Mouse (Mus musculus): Measurements from ENCODE around the gene Olfr1102. TPM values are rescaled to one million over a fixed set of nuclear protein-coding genes. Genes with fewer than 3 reads are reported as not detected.

Olfr1102 gene
- not detected for polyA plus RNA-seq (2015; fragmentation: Illumina TruSeq; extraction: RNeasy Lipid Tissue Mini Kit (QIAGEN cat#74804); ENCODE audit: insufficient read depth, low read depth, low replicate concordance)

DNA sequence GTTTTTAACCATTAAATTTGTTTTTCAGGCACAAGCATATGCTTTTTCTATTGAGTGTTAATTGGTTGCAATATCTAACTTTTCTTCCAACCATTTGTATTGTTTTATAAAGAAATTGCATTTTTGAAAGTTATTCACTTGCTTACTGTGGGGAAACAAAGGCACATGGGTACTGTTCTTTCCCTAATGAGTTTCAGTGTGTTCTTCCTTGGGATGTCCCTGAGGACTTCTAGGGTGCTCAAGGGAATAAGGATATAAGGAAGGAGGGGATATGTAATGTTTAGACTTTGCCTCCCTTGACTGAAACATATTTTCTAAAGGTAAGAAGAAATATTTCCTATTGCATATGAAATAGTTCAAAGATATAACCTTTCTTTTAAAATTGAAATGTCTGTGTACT, at the start of gene Olfr1102:
TSS of gene Olfr1102 (plus strand) at position 301 of the 400 bp plus-strand sequence.

DNA sequence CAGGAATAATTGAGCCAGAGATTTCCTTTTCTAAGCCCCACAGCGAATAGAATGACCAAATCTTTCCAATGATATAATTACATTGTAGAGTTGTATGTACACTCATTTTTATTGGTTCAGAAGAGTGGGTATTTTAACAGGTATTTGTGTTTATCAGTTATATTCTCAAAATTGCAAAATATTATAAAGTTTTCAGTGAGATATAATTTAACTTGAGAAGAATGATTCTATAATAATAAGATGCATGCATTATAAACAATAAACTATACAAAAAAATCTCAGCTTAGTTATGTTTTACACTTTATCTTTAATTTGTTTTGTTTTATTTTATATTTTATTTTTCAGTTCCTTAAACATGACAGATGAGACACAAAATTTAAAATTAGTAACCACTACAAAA, 37.6 kb upstream of the Olfr1102 start, which contains the start of gene Olfr1099:
TSS of gene Olfr1099 (minus strand) at position 101 of the 400 bp plus-strand sequence.

DNA sequence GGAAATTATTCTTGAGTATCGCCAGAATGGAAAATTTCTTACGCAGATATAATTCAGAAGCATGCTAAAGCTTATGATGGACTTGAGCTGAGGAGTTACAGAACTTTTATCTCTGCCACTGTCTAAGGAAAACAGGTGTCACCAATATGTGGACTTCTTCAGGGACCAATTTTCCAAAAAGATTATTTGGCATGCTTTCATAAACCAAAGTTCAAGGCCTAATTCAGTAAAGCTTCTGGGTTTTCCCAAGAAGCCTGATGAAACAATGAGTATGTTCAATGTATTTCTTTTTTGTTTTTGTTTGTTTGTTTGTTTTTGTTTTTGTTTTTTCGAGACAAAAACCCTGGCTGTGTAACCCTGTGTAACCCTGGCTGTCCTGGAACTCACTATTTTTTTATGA, 18.3 kb upstream of the Olfr1102 start, which contains the start of gene Olfr1100:
TSS of gene Olfr1100 (minus strand) at position 101 of the 400 bp plus-strand sequence.

DNA sequence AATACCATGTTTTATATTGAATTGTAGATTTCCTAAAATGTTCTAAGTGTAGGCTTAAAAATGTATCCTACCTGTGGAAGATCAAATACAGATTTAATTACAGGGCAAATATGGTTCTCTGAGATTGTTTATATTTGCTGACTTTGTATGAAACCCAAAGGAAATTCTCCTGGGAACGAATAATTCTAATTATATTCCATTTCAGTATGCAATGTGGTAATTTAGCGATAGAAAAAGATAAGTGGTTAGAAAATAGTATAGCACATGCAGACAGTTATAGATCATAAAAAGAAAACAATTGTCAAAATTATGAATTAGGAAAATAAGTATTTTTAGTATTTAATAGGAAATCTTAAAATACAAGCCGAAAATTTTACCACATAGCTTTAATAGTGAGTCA, 7.1 kb upstream of the Olfr1102 start, which contains the start of gene Olfr1101:
TSS of gene Olfr1101 (minus strand) at position 101 of the 400 bp plus-strand sequence.

DNA sequence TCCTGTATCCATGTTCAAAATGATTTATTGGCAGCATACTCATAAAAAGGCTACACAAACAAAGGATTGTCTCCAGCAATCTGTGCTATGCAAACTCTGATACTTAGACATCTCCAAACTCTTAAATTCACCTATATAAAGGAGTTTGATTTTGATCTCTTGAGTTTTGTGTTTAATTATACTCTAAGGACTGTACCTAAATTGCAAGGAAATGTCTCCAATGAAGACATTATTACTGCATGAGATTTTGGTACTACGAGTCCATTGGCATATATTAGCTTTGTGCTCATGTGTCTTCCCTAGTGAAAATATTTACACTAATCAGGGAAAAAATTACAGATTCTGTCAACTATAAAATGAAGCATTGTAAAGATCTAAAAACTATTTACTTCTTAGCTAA, 28.8 kb downstream of the Olfr1102 start, which contains the start of gene Olfr1104:
TSS of gene Olfr1104 (minus strand) at position 101 of the 400 bp plus-strand sequence.

DNA sequence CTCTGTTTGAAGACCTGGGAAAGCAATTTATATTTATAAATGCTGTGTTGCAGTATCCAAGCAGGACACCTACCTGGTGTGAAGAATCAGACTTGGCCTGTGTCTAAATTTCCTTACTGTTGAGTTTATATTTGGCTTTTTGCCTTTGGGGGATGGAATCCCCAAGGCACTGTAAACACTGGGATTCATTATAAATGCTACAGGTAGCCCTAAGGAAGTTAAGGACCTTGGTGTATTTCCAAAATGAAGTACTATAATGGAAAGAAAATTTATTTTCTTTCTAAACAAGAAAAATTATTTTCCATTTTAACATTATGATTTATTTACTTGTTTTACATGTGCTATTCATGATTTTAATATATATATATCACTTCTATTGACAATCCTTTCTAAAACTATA, 38.2 kb downstream of the Olfr1102 start, which contains the start of gene Olfr1105:
TSS of gene Olfr1105 (minus strand) at position 101 of the 400 bp plus-strand sequence.

DNA sequence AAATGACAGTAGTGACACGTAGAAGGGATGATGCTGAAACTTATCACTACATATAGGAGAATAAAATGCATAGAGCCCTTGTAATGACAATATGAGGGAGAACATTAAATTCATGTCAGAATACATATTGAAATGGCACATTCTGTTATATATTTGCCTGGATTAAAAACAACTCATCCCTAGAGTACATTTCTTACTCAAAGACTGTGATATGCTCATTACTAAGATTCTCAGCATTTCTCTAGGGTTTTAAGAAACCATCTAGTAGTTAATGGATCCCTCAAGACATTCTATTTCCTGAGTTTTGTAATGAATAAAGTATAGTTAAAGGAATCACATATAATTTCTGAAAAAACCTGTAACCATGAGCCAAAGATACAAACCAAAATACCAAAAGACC, 54.0 kb downstream of the Olfr1102 start, which contains the start of gene Olfr1106:
TSS of gene Olfr1106 (minus strand) at position 101 of the 400 bp plus-strand sequence.

Other genes with a start within 250 kb of the Olfr1102 start
- gene Olfr1090, start 239.4 kb upstream of the Olfr1102 start, polyA plus RNA-seq (2015; fragmentation: Illumina TruSeq; extraction: RNeasy Lipid Tissue Mini Kit (QIAGEN cat#74804); ENCODE audit: insufficient read depth, low read depth, low replicate concordance) = not detected
- gene Olfr1093, start 215.9 kb upstream of the Olfr1102 start, polyA plus RNA-seq (2015; fragmentation: Illumina TruSeq; extraction: RNeasy Lipid Tissue Mini Kit (QIAGEN cat#74804); ENCODE audit: insufficient read depth, low read depth, low replicate concordance) = not detected
- not detected for gene Olfr141, start 188.4 kb upstream of the Olfr1102 start, polyA plus RNA-seq (2015; fragmentation: Illumina TruSeq; extraction: RNeasy Lipid Tissue Mini Kit (QIAGEN cat#74804); ENCODE audit: insufficient read depth, low read depth, low replicate concordance)
- gene Olfr1094, start 173.7 kb upstream of the Olfr1102 start, polyA plus RNA-seq (2015; fragmentation: Illumina TruSeq; extraction: RNeasy Lipid Tissue Mini Kit (QIAGEN cat#74804); ENCODE audit: insufficient read depth, low read depth, low replicate concordance) = not detected
- gene Olfr1095, start 146.7 kb upstream of the Olfr1102 start, polyA plus RNA-seq (2015; fragmentation: Illumina TruSeq; extraction: RNeasy Lipid Tissue Mini Kit (QIAGEN cat#74804); ENCODE audit: insufficient read depth, low read depth, low replicate concordance) = not detected
- not detected for gene Gm13723, start 123.6 kb upstream of the Olfr1102 start, polyA plus RNA-seq (2015; fragmentation: Illumina TruSeq; extraction: RNeasy Lipid Tissue Mini Kit (QIAGEN cat#74804); ENCODE audit: insufficient read depth, low read depth, low replicate concordance)
- not detected for gene Olfr1097, start 106.2 kb upstream of the Olfr1102 start, polyA plus RNA-seq (2015; fragmentation: Illumina TruSeq; extraction: RNeasy Lipid Tissue Mini Kit (QIAGEN cat#74804); ENCODE audit: insufficient read depth, low read depth, low replicate concordance)
- not detected for gene Olfr1098, start 73.9 kb upstream of the Olfr1102 start, polyA plus RNA-seq (2015; fragmentation: Illumina TruSeq; extraction: RNeasy Lipid Tissue Mini Kit (QIAGEN cat#74804); ENCODE audit: insufficient read depth, low read depth, low replicate concordance)
- gene Olfr1099, start 37.7 kb upstream of the Olfr1102 start, polyA plus RNA-seq (2015; fragmentation: Illumina TruSeq; extraction: RNeasy Lipid Tissue Mini Kit (QIAGEN cat#74804); ENCODE audit: insufficient read depth, low read depth, low replicate concordance) = not detected
- not detected for gene Olfr1100, start 18.4 kb upstream of the Olfr1102 start, polyA plus RNA-seq (2015; fragmentation: Illumina TruSeq; extraction: RNeasy Lipid Tissue Mini Kit (QIAGEN cat#74804); ENCODE audit: insufficient read depth, low read depth, low replicate concordance)
- not detected for gene Olfr1101, start 7.2 kb upstream of the Olfr1102 start, polyA plus RNA-seq (2015; fragmentation: Illumina TruSeq; extraction: RNeasy Lipid Tissue Mini Kit (QIAGEN cat#74804); ENCODE audit: insufficient read depth, low read depth, low replicate concordance)
- not detected for gene Olfr1104, start 28.7 kb downstream of the Olfr1102 start, polyA plus RNA-seq (2015; fragmentation: Illumina TruSeq; extraction: RNeasy Lipid Tissue Mini Kit (QIAGEN cat#74804); ENCODE audit: insufficient read depth, low read depth, low replicate concordance)
- not detected for gene Olfr1105, start 38.1 kb downstream of the Olfr1102 start, polyA plus RNA-seq (2015; fragmentation: Illumina TruSeq; extraction: RNeasy Lipid Tissue Mini Kit (QIAGEN cat#74804); ENCODE audit: insufficient read depth, low read depth, low replicate concordance)
- gene Olfr1106, start 53.9 kb downstream of the Olfr1102 start, polyA plus RNA-seq (2015; fragmentation: Illumina TruSeq; extraction: RNeasy Lipid Tissue Mini Kit (QIAGEN cat#74804); ENCODE audit: insufficient read depth, low read depth, low replicate concordance) = not detected
- not detected for gene Olfr1107, start 77.4 kb downstream of the Olfr1102 start, polyA plus RNA-seq (2015; fragmentation: Illumina TruSeq; extraction: RNeasy Lipid Tissue Mini Kit (QIAGEN cat#74804); ENCODE audit: insufficient read depth, low read depth, low replicate concordance)
- not detected for gene Olfr1109, start 97.6 kb downstream of the Olfr1102 start, polyA plus RNA-seq (2015; fragmentation: Illumina TruSeq; extraction: RNeasy Lipid Tissue Mini Kit (QIAGEN cat#74804); ENCODE audit: insufficient read depth, low read depth, low replicate concordance)
- gene Olfr259, start 116.2 kb downstream of the Olfr1102 start, polyA plus RNA-seq (2015; fragmentation: Illumina TruSeq; extraction: RNeasy Lipid Tissue Mini Kit (QIAGEN cat#74804); ENCODE audit: insufficient read depth, low read depth, low replicate concordance) = not detected
- gene Olfr1110, start 141.9 kb downstream of the Olfr1102 start, polyA plus RNA-seq (2015; fragmentation: Illumina TruSeq; extraction: RNeasy Lipid Tissue Mini Kit (QIAGEN cat#74804); ENCODE audit: insufficient read depth, low read depth, low replicate concordance) = not detected
- not detected for gene Olfr1111, start 154.2 kb downstream of the Olfr1102 start, polyA plus RNA-seq (2015; fragmentation: Illumina TruSeq; extraction: RNeasy Lipid Tissue Mini Kit (QIAGEN cat#74804); ENCODE audit: insufficient read depth, low read depth, low replicate concordance)
- gene Olfr1112, start 189.4 kb downstream of the Olfr1102 start, polyA plus RNA-seq (2015; fragmentation: Illumina TruSeq; extraction: RNeasy Lipid Tissue Mini Kit (QIAGEN cat#74804); ENCODE audit: insufficient read depth, low read depth, low replicate concordance) = not detected
- gene Olfr1113, start 210.6 kb downstream of the Olfr1102 start, polyA plus RNA-seq (2015; fragmentation: Illumina TruSeq; extraction: RNeasy Lipid Tissue Mini Kit (QIAGEN cat#74804); ENCODE audit: insufficient read depth, low read depth, low replicate concordance) = not detected
- gene Olfr1115, start 249.6 kb downstream of the Olfr1102 start, polyA plus RNA-seq (2015; fragmentation: Illumina TruSeq; extraction: RNeasy Lipid Tissue Mini Kit (QIAGEN cat#74804); ENCODE audit: insufficient read depth, low read depth, low replicate concordance) = not detected